In the genomic region with DNA sequence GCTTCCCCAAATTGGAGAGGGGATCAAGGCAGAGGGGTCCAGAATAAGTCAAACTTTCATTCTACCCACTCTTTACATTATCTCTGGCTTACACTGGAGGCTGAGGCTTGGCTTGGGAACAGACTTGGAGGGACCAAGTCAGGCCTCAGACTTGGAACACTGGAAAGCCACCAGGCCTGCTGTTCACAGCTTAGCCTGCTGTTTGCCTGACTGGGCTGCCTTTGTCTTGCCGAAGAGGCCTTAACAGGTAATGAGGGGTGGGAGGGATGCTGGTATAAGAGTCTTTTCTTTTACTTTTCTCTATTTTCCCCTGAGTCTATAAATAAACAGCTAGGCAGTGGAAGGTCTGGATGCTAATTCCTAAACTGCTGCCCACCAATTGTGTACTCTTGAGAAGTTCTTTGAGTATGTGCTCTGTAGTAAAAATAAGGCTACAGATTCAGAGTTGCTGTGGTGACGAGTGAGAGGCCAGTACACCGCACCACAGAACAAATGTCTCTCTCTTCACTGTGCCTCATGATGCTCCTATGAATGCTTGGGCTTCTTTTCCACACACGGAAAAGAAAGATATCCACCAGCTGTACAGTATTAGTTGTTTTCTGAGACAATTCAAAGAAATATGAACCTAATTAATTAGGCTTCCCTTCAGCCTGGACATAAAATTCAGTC, we compare ENCODE assay signal across 26 mouse cellular contexts.
DNase-seq lines count a peak whose midpoint lies in the region; ATAC-seq lines count a peak whose summit lies in the region.
"Had no signal": no experiment of that assay in that cellular context is flagged by ENCODE, and none has a peak within 500 bp of the region (broad histone marks: within the 10 kb centered on the region; RNA-seq: fewer than 3 reads in every experiment).

No protein-coding gene starts in this region.

- 51% methylated on average over 4 of the region's 4 CpGs for WGBS in kidney, embryonic 14.5 days
- 7% methylated on average over 4 of the region's 4 CpGs for WGBS in forebrain, embryonic 14.5 days
- 74% methylated on average over 4 of the region's 4 CpGs for WGBS in intestine, embryonic 15.5 days

- no peak for DNase-seq in kidney, adult 9 months
- peak; percentile 6 for DNase-seq in retina, embryonic 14.5 days (ENCODE audit: low spot score)
- DNase-seq in retina, postnatal 1 day = no peak
- peak; percentile 24 for DNase-seq in forebrain, embryonic 14.5 days (ENCODE audit: low spot score)
- DNase-seq in cerebellum, adult 11 months = no peak
- DNase-seq: B cell, adult 2 months; cerebellum, adult 18-20 months; cerebellum, postnatal 14 days; kidney, adult 18-20 months; kidney, postnatal 14 days; liver; lung, postnatal 4 days; midbrain, embryonic 14.5 days; right cerebral cortex, postnatal 14 days; thymus, postnatal 14 days had no signal

- no peaks in the 10 kb centered on the region for H3K4me1 ChIP-seq in kidney, embryonic 14.5 days (ENCODE audit: control insufficient read depth, insufficient read depth, low read length)
- H3K4me1 ChIP-seq in forebrain, embryonic 14.5 days (ENCODE audit: control insufficient read depth, insufficient read depth, low read length) = no peaks in the 10 kb centered on the region
- H3K4me1 ChIP-seq in intestine, embryonic 15.5 days (replicated peaks) = no peaks in the 10 kb centered on the region
- H3K4me1 ChIP-seq: embryonic facial prominence, embryonic 12.5 days; heart, embryonic 12.5 days; hindbrain, embryonic 10.5 days; limb, embryonic 10.5 days; liver, embryonic 15.5 days; neural tube, embryonic 12.5 days had no signal

- H3K4me2 ChIP-seq in kidney, embryonic 14.5 days (replicated peaks; ENCODE audit: low read depth, low read length) = no peak overlapping the region
- no peak overlapping the region for H3K4me2 ChIP-seq in forebrain, embryonic 14.5 days (ENCODE audit: low read length)
- H3K4me2 ChIP-seq in intestine, embryonic 15.5 days (replicated peaks) = no peak overlapping the region
- H3K4me2 ChIP-seq: embryonic facial prominence, embryonic 12.5 days; heart, embryonic 12.5 days; liver, embryonic 15.5 days; neural tube, embryonic 12.5 days had no signal

- no peaks in the 10 kb centered on the region for H3K36me3 ChIP-seq in kidney, embryonic 14.5 days (ENCODE audit: control insufficient read depth, insufficient read depth, low read length)
- H3K36me3 ChIP-seq in forebrain, embryonic 14.5 days (ENCODE audit: control insufficient read depth, insufficient read depth, low read length) = no peaks in the 10 kb centered on the region
- no peaks in the 10 kb centered on the region for H3K36me3 ChIP-seq in intestine, embryonic 15.5 days
- H3K36me3 ChIP-seq: embryonic facial prominence, embryonic 12.5 days; G1E; heart, embryonic 12.5 days; hindbrain, embryonic 10.5 days; limb, embryonic 10.5 days; liver, embryonic 15.5 days; neural tube, embryonic 12.5 days had no signal

- no peak overlapping the region for H3K27ac ChIP-seq in kidney, embryonic 14.5 days (ENCODE audit: low read depth, low read length)
- H3K27ac ChIP-seq in forebrain, embryonic 14.5 days (ENCODE audit: low read depth, low read length) = no peak overlapping the region
- no peak overlapping the region for H3K27ac ChIP-seq in intestine, embryonic 15.5 days
- H3K27ac ChIP-seq: embryonic facial prominence, embryonic 12.5 days; hindbrain, embryonic 10.5 days; limb, embryonic 10.5 days; liver, embryonic 15.5 days; neural tube, embryonic 12.5 days had no signal

- no peaks in the 10 kb centered on the region for H3K27me3 ChIP-seq in kidney, embryonic 14.5 days (ENCODE audit: control insufficient read depth, insufficient read depth, low read length)
- H3K27me3 ChIP-seq in forebrain, embryonic 14.5 days (replicated peaks; ENCODE audit: control insufficient read depth, insufficient read depth, low read length) = no peaks in the 10 kb centered on the region
- no peaks in the 10 kb centered on the region for H3K27me3 ChIP-seq in intestine, embryonic 15.5 days (replicated peaks)
- H3K27me3 ChIP-seq: CH12.LX; embryonic facial prominence, embryonic 12.5 days; heart, embryonic 12.5 days; liver, embryonic 15.5 days; neural tube, embryonic 12.5 days; Patski had no signal

- no peaks in the 10 kb centered on the region for H3K9me3 ChIP-seq in kidney, embryonic 14.5 days (ENCODE audit: control insufficient read depth, low read length)
- H3K9me3 ChIP-seq in forebrain, embryonic 14.5 days (replicated peaks; ENCODE audit: control insufficient read depth, low read length) = no peaks in the 10 kb centered on the region
- no peaks in the 10 kb centered on the region for H3K9me3 ChIP-seq in intestine, embryonic 15.5 days
- H3K9me3 ChIP-seq: embryonic facial prominence, embryonic 12.5 days; G1E; heart, embryonic 12.5 days; hindbrain, embryonic 10.5 days; limb, embryonic 10.5 days; liver, embryonic 15.5 days; neural tube, embryonic 12.5 days had no signal

- 0 out of 2 replicates have a peak, but pooled peaks have one; percentile 20 for ATAC-seq in kidney, embryonic 14.5 days (ENCODE audit: low FRiP score, low TSS enrichment)
- 0 out of 2 replicates have a peak, but pooled peaks have one; percentile 18 for ATAC-seq in forebrain, embryonic 14.5 days
- ATAC-seq in intestine, embryonic 15.5 days = no peak
- ATAC-seq: Patski had no signal

- H3K4me3 ChIP-seq in kidney, embryonic 14.5 days (ENCODE audit: low read length) = no peak overlapping the region
- H3K4me3 ChIP-seq in forebrain, embryonic 14.5 days (ENCODE audit: low read depth, low read length) = no peak overlapping the region
- H3K4me3 ChIP-seq in intestine, embryonic 15.5 days (replicated peaks) = no peak overlapping the region
- H3K4me3 ChIP-seq: embryonic facial prominence, embryonic 12.5 days; heart, embryonic 12.5 days; hindbrain, embryonic 10.5 days; limb, embryonic 10.5 days; liver, embryonic 15.5 days; neural tube, embryonic 12.5 days had no signal

- no peak overlapping the region for H3K9ac ChIP-seq in kidney, embryonic 14.5 days (ENCODE audit: low read depth, low read length)
- H3K9ac ChIP-seq in forebrain, embryonic 14.5 days (ENCODE audit: low read length) = no peak overlapping the region
- H3K9ac ChIP-seq in intestine, embryonic 15.5 days = no peak overlapping the region
- H3K9ac ChIP-seq: embryonic facial prominence, embryonic 12.5 days; heart, embryonic 12.5 days; liver, embryonic 15.5 days; neural tube, embryonic 12.5 days had no signal

Comparison
In these comparisons a context has a peak if more than half of its experiments do, and no peak if none do; other contexts are left out.
1. DNase-seq: peak in retina, embryonic 14.5 days (single experiment) and forebrain, embryonic 14.5 days (single experiment); none in kidney, adult 9 months (single experiment), retina, postnatal 1 day (single experiment) and cerebellum, adult 11 months (single experiment).